Mouse (Mus musculus): ENCODE results near the gene Mrpl36. TPM values are rescaled to one million over a fixed set of nuclear protein-coding genes. Genes with fewer than 3 reads are reported as not detected.

Mrpl36 gene
- total and polyA plus RNA-seq, 2 experiments from 2014 or later: 40.1 to 55.1 TPM

DNA sequence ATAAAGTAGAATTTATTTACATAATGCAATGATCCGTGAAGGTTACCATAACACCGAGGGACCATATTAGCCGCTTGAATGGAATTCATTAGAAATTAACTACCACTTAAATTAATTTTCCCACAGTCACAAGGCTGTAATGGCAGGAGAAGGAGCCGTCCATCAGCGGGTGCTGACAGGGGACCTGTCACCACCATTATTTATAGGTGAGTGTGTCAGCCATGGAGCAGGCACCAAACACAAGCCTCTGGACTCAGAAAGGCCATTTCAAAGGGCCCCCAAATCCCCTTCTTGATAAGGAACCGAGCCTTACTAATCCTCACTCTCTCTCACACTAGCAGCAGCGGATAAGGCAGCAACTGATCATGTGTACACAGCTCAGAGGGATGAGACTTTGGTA is 8.4 kb downstream of the Mrpl36 start:
- H3K4me3 ChIP-seq (ENCODE audit: low read depth, low read length): no peak overlapping the region
- no peak overlapping the region for H3K9ac ChIP-seq (replicated peaks; ENCODE audit: low read length, poor library complexity, severe bottlenecking)
- WGBS: 58% methylated on average over 7 of the region's 7 CpGs
- H3K4me1 ChIP-seq (ENCODE audit: insufficient read depth, low read length): peaks cover 1% of the 10 kb centered on the region; the same call in 1 of the 2 replicates
- DNase-seq (ENCODE audit: low spot score): peak; percentile 2
- H3K27me3 ChIP-seq (ENCODE audit: insufficient read depth, low read length): no peaks in the 10 kb centered on the region
- no peaks in the 10 kb centered on the region for H3K36me3 ChIP-seq (ENCODE audit: insufficient read depth, low read length)
- no peaks in the 10 kb centered on the region for H3K9me3 ChIP-seq (ENCODE audit: low read length)
- ATAC-seq (ENCODE audit: low FRiP score): no peak
- no peak overlapping the region for H3K4me2 ChIP-seq (ENCODE audit: low read depth, low read length, poor library complexity, severe bottlenecking)
- no peak for TF ChIP-seq CTCF (IDR thresholded peaks at IDR 0.05)
- no peak overlapping the region for H3K27ac ChIP-seq (ENCODE audit: low read depth, low read length)

DNA sequence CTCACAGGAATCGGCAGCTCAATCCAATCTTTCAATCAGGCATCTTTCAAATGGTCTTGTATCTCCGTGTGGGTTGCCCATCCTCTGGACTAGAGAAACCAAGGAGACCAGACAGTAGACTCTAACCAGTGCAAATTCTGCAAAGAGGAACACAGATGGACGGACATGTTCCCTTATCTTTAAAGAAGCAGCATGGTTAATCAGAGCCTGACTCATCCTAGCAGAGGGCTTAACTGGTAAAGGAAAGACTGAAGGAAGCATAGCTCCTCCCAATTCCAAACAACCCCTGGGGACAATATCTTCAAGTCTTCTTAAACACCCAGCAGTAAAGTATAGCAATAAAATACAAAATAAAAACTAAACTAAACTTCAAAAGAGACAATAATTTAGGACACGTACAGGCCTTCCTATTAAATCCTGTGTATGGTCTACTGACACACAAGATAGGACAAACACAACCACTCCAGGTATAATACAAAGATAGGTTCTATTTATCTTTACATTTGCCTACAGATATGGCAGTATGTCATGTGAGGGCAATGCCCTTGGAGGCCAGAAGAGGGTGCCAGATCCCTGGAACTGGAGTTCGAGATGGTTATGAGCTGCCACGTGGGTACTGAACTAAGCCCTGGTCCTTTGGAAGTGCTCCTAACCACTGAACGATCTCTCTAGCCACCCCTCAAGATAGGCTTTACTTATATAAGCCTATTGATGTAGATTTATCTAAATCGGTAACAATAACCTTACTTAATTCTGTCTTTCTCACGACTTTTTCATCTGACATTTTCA is 17.0 kb downstream of the Mrpl36 start:
- Histone ChIP-seq H3K27ac (ENCODE audit: low read depth, low read length) (no peak overlapping the region), H3K27me3 (ENCODE audit: insufficient read depth, low read length) (no peaks in the 10 kb centered on the region), H3K36me3 (ENCODE audit: insufficient read depth, low read length) (no peaks in the 10 kb centered on the region), H3K4me3 (ENCODE audit: low read depth, low read length) (no peak overlapping the region), H3K9ac (replicated peaks; ENCODE audit: low read length, poor library complexity, severe bottlenecking) (no peak overlapping the region), H3K9me3 (ENCODE audit: low read length) (no peaks in the 10 kb centered on the region), H3K4me2 (ENCODE audit: low read depth, low read length, poor library complexity, severe bottlenecking) (no peak overlapping the region), H3K4me1 (ENCODE audit: insufficient read depth, low read length) (no peaks in the 10 kb centered on the region)
- no peak for DNase-seq (ENCODE audit: low spot score)
- no peak for ATAC-seq (ENCODE audit: low FRiP score)
- TF ChIP-seq CTCF (IDR thresholded peaks at IDR 0.05): peak; percentile 33; the same call in 1 of the 2 replicates
- WGBS: 80% methylated on average over 9 of the region's 9 CpGs

DNA sequence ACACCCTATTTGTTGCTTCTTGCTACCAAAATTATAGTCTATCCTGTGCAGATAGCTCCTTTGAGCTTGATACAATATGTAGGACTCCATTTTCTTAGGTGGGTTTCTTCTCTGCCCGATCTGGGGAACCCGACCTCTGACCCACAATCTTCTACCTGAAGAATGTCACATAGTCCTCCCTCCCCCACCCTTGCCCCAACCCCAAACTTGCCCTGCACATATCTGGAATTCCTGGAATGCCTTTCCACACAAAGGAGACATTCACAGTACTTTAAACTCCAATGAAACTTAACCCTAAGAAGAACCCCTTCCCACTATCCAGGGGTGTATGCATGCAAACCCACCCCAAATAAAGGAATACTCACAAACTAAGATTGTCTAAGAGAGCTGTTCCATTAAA is 17.8 kb downstream of the Mrpl36 start:
- Histone ChIP-seq H3K4me2 (ENCODE audit: low read depth, low read length, poor library complexity, severe bottlenecking) (no peak overlapping the region), H3K9me3 (ENCODE audit: low read length) (no peaks in the 10 kb centered on the region), H3K36me3 (ENCODE audit: insufficient read depth, low read length) (no peaks in the 10 kb centered on the region), H3K27ac (ENCODE audit: low read depth, low read length) (no peak overlapping the region), H3K9ac (replicated peaks; ENCODE audit: low read length, poor library complexity, severe bottlenecking) (no peak overlapping the region), H3K4me1 (ENCODE audit: insufficient read depth, low read length) (no peaks in the 10 kb centered on the region), H3K27me3 (ENCODE audit: insufficient read depth, low read length) (no peaks in the 10 kb centered on the region), H3K4me3 (ENCODE audit: low read depth, low read length) (no peak overlapping the region)
- WGBS: 45% methylated on average over 2 of the region's 2 CpGs
- TF ChIP-seq CTCF (IDR thresholded peaks at IDR 0.05): no peak
- ATAC-seq (ENCODE audit: low FRiP score): no peak
- no peak for DNase-seq (ENCODE audit: low spot score)

DNA sequence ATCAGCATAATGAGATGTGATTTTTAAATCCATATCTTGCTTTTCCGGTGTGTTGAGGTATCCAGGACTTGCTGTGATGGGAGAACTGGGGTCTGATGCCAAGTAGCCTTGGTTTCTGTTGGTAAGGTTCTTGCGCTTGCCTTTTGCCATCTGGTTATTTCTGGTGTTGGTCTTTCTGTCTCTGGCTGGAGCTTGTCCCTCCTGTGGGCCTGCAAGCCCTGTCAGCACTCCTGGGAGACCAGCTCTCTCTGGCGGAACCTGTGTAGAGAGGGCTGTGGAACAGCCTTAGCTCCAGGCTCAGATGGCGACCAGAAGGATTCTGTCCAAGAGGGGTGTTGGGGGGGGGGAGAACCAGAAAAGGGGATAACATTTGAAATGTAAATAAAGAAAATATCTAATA is 18.4 kb downstream of the Mrpl36 start:
- Histone ChIP-seq H3K27me3 (ENCODE audit: insufficient read depth, low read length) (no peaks in the 10 kb centered on the region), H3K4me1 (ENCODE audit: insufficient read depth, low read length) (no peaks in the 10 kb centered on the region), H3K4me2 (ENCODE audit: low read depth, low read length, poor library complexity, severe bottlenecking) (no peak overlapping the region), H3K36me3 (ENCODE audit: insufficient read depth, low read length) (no peaks in the 10 kb centered on the region), H3K27ac (ENCODE audit: low read depth, low read length) (no peak overlapping the region), H3K9ac (replicated peaks; ENCODE audit: low read length, poor library complexity, severe bottlenecking) (no peak overlapping the region), H3K9me3 (ENCODE audit: low read length) (no peaks in the 10 kb centered on the region), H3K4me3 (ENCODE audit: low read depth, low read length) (no peak overlapping the region)
- no peak for TF ChIP-seq CTCF (IDR thresholded peaks at IDR 0.05)
- 90% methylated on average over 4 of the region's 4 CpGs for WGBS
- ATAC-seq (ENCODE audit: low FRiP score) (no peak), DNase-seq (ENCODE audit: low spot score) (no peak)

DNA sequence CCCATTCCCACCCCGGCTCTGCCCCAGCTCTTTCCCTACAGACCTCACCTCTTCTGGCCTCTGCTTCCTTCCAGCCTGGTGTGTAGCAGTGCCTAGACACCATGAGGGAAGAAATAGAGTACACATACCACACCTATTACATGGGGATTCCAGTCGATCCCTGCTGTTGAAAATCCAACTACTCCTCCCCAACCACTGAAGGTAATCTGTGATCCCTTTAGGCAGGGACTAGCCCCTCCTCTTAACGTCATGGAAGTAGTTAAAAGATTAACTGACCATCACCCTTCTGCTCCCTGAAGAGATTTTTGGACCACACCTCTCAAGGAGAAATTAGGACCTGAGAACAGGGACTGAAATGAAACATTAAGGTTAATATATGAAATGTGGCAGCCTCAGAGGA is 18.9 kb downstream of the Mrpl36 start:
- Histone ChIP-seq H3K27me3 (ENCODE audit: insufficient read depth, low read length) (no peaks in the 10 kb centered on the region), H3K4me2 (ENCODE audit: low read depth, low read length, poor library complexity, severe bottlenecking) (no peak overlapping the region), H3K4me1 (ENCODE audit: insufficient read depth, low read length) (no peaks in the 10 kb centered on the region), H3K36me3 (ENCODE audit: insufficient read depth, low read length) (no peaks in the 10 kb centered on the region), H3K4me3 (ENCODE audit: low read depth, low read length) (no peak overlapping the region), H3K9ac (replicated peaks; ENCODE audit: low read length, poor library complexity, severe bottlenecking) (no peak overlapping the region), H3K9me3 (ENCODE audit: low read length) (no peaks in the 10 kb centered on the region), H3K27ac (ENCODE audit: low read depth, low read length) (no peak overlapping the region)
- no peak for DNase-seq (ENCODE audit: low spot score)
- ATAC-seq (ENCODE audit: low FRiP score): no peak
- no peak for TF ChIP-seq CTCF (IDR thresholded peaks at IDR 0.05)
- WGBS: 70% methylated on average over 3 of the region's 3 CpGs

DNA sequence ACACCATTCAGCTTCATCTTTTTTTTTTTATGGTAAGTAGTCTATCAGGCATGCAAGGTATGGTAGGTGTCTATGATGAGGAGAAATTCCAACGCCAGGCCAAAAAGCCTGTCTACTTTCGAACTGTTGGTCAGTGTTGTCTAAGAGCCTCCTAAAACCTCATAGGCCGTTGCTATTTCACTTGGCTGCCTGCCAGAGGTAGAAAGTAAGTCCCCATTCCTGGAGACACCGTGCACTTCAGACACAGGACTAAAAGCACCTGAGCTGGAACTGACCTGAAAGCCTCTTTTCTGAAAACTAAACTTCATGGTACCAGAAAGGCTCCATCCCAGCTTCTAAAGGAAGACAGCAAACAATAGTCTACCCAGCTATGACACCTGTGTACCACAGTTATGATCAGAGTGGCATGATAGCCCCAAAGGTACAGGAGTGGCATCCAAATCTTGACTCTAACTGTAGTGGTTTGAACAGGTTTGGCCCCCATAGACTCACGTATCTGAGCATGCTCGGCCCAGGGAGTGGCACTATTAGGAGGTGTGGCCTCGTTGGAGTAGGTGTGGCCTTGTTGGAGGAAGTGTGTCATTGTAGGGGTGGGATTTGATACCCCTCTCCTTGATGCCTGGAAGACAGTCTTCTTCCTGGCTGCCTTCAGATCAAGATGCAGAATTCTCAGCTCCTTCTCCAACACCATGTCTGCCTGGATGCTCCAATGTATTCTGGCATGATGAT is 19.8 kb downstream of the Mrpl36 start:
- DNase-seq (ENCODE audit: low spot score): no peak
- Histone ChIP-seq H3K4me1 (ENCODE audit: insufficient read depth, low read length) (no peaks in the 10 kb centered on the region), H3K9ac (replicated peaks; ENCODE audit: low read length, poor library complexity, severe bottlenecking) (no peak overlapping the region), H3K4me2 (ENCODE audit: low read depth, low read length, poor library complexity, severe bottlenecking) (no peak overlapping the region), H3K36me3 (ENCODE audit: insufficient read depth, low read length) (no peaks in the 10 kb centered on the region), H3K9me3 (ENCODE audit: low read length) (no peaks in the 10 kb centered on the region), H3K27me3 (ENCODE audit: insufficient read depth, low read length) (no peaks in the 10 kb centered on the region), H3K27ac (ENCODE audit: low read depth, low read length) (no peak overlapping the region), H3K4me3 (ENCODE audit: low read depth, low read length) (no peak overlapping the region)
- no peak for ATAC-seq (ENCODE audit: low FRiP score)
- WGBS: 85% methylated on average over 7 of the region's 7 CpGs
- TF ChIP-seq CTCF (IDR thresholded peaks at IDR 0.05): no peak
